Mouse (Mus musculus) cerebellum, adult 9-11 months (tissue): ENCODE results near the gene Elp4.

ENCODE experiments used
- DNase-seq: peaks from one replicate; pipeline ENCODE4 v3.0.0; 2022

Elp4 gene

GRCm38 (mm10) chr2:105804506-105804905 is 99.9 kb downstream of the Elp4 start:
- DNase-seq: peak; percentile 61

GRCm38 (mm10) chr2:105803427-105803826 is 100.9 kb downstream of the Elp4 start:
- no peak for DNase-seq

GRCm38 (mm10) chr2:105802902-105803301 is 101.5 kb downstream of the Elp4 start:
- DNase-seq: no peak

GRCm38 (mm10) chr2:105801536-105801935 is 102.8 kb downstream of the Elp4 start:
- DNase-seq: no peak

GRCm38 (mm10) chr2:105800694-105801093 is 103.7 kb downstream of the Elp4 start:
- DNase-seq: peak; percentile 79

- DNase-seq: peak; percentile 88
Measured at GRCm38 (mm10) chr2:105799840-105800239, 104.5 kb downstream of the Elp4 start.

GRCm38 (mm10) chr2:105797842-105798241 is 106.5 kb downstream of the Elp4 start:
- DNase-seq: peak; percentile 33

- DNase-seq: no peak
Measured at GRCm38 (mm10) chr2:105796101-105796500, 108.3 kb downstream of the Elp4 start.

GRCm38 (mm10) chr2:105792339-105793120 is 111.8 kb downstream of the Elp4 start:
- DNase-seq: no peak

GRCm38 (mm10) chr2:105789936-105790335 is 114.4 kb downstream of the Elp4 start:
- no peak for DNase-seq

GRCm38 (mm10) chr2:105787726-105788125 is 116.6 kb downstream of the Elp4 start:
- DNase-seq: no peak

GRCm38 (mm10) chr2:105786986-105787385 is 117.4 kb downstream of the Elp4 start:
- DNase-seq: no peak

GRCm38 (mm10) chr2:105782885-105783284 is 121.5 kb downstream of the Elp4 start:
- no peak for DNase-seq

- no peak for DNase-seq
Measured at GRCm38 (mm10) chr2:105780739-105781138, 123.6 kb downstream of the Elp4 start.

GRCm38 (mm10) chr2:105779320-105779891 is 125.0 kb downstream of the Elp4 start:
- DNase-seq: no peak

- no peak for DNase-seq
Measured at GRCm38 (mm10) chr2:105771314-105771713, 133.1 kb downstream of the Elp4 start.

- no peak for DNase-seq
Measured at GRCm38 (mm10) chr2:105769747-105770328, 134.5 kb downstream of the Elp4 start.

- DNase-seq: no peak
Measured at GRCm38 (mm10) chr2:105753512-105753911, 150.9 kb downstream of the Elp4 start.

GRCm38 (mm10) chr2:105749111-105749510 is 155.3 kb downstream of the Elp4 start:
- DNase-seq: no peak

GRCm38 (mm10) chr2:105746896-105747295 is 157.5 kb downstream of the Elp4 start:
- peak; percentile 79 for DNase-seq

- no peak for DNase-seq
Measured at GRCm38 (mm10) chr2:105736166-105736565, 168.2 kb downstream of the Elp4 start.

GRCm38 (mm10) chr2:105730704-105731103 is 173.7 kb downstream of the Elp4 start:
- no peak for DNase-seq

GRCm38 (mm10) chr2:105726657-105727056 is 177.7 kb downstream of the Elp4 start:
- DNase-seq: no peak
